In the genomic region with DNA sequence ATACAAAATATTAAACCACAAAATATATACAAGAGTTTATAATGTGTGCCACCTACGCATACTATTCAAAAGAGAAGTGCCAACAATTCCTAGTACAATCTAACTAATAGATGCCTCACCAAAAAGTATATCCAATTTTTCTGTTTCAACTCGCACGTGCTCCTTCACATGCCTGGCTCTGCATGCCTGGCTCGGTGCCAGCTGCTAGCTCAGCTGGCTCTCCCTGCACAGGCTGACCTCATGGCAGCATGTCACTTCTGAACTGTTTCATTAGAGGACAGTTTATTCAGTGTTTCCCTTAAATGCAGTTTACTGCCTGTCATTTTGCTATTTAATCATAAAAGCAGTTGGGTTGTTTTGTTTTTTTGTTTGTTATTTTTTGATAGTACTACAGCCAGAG, we compare ENCODE assay signal across 8 mouse cellular contexts. TPM values are rescaled to one million over a fixed set of nuclear protein-coding genes. Genes with fewer than 3 reads are reported as not detected.
DNase-seq lines count a peak whose midpoint lies in the region; ATAC-seq and TF ChIP-seq lines count a peak whose summit lies in the region.

No protein-coding gene starts in this region.

- H3K4me2 ChIP-seq in limb, embryonic 11.5 days (ENCODE audit: low read depth, severe bottlenecking): no peak overlapping the region
- H3K4me2 ChIP-seq in hindbrain, embryonic 16.5 days (ENCODE audit: low read length): no peak overlapping the region
- H3K4me2 ChIP-seq in liver, postnatal 0 days (ENCODE audit: low read depth, low read length): no peak overlapping the region

- no peaks in the 10 kb centered on the region for H3K4me1 ChIP-seq in limb, embryonic 11.5 days (ENCODE audit: control insufficient read depth, insufficient read depth, low read length)
- H3K4me1 ChIP-seq in limb, embryonic 10.5 days: no peaks in the 10 kb centered on the region
- peaks cover 2% of the 10 kb centered on the region for H3K4me1 ChIP-seq in hindbrain, embryonic 16.5 days (ENCODE audit: control insufficient read depth, insufficient read depth, low read depth, low read length)
- no peaks in the 10 kb centered on the region for H3K4me1 ChIP-seq in liver, postnatal 0 days (ENCODE audit: insufficient read depth)
- H3K4me1 ChIP-seq in midbrain, embryonic 10.5 days: no peaks in the 10 kb centered on the region

- no peaks in the 10 kb centered on the region for H3K9me3 ChIP-seq in limb, embryonic 11.5 days (ENCODE audit: control insufficient read depth, low read length)
- no peaks in the 10 kb centered on the region for H3K9me3 ChIP-seq in limb, embryonic 10.5 days (replicated peaks)
- no peaks in the 10 kb centered on the region for H3K9me3 ChIP-seq in hindbrain, embryonic 16.5 days (ENCODE audit: control insufficient read depth, low read length)
- no peaks in the 10 kb centered on the region for H3K9me3 ChIP-seq in liver, postnatal 0 days (ENCODE audit: low read length)
- no peaks in the 10 kb centered on the region for H3K9me3 ChIP-seq in midbrain, embryonic 10.5 days (replicated peaks)

- ATAC-seq in limb, embryonic 11.5 days (ENCODE audit: insufficient number of reproducible peaks, low FRiP score, low TSS enrichment, low read depth): no peak
- peak; percentile 76 for ATAC-seq in hindbrain, embryonic 16.5 days
- peak; percentile 73 for ATAC-seq in liver, postnatal 0 days

- H3K9ac ChIP-seq in limb, embryonic 11.5 days (ENCODE audit: low read length): no peak overlapping the region
- H3K9ac ChIP-seq in hindbrain, embryonic 16.5 days (ENCODE audit: low read depth, low read length): no peak overlapping the region
- H3K9ac ChIP-seq in liver, postnatal 0 days (replicated peaks): no peak overlapping the region

- TF ChIP-seq EP300 in liver, postnatal 0 days (IDR thresholded peaks at IDR 0.05; ENCODE audit: low read depth): no peak

- no peak overlapping the region for H3K27ac ChIP-seq in limb, embryonic 11.5 days (replicated peaks; ENCODE audit: low read depth, low read length)
- H3K27ac ChIP-seq in limb, embryonic 10.5 days: no peak overlapping the region
- H3K27ac ChIP-seq in hindbrain, embryonic 16.5 days (ENCODE audit: low read depth, low read length): no peak overlapping the region
- H3K27ac ChIP-seq in liver, postnatal 0 days (ENCODE audit: low read depth): no peak overlapping the region
- no peak overlapping the region for H3K27ac ChIP-seq in midbrain, embryonic 10.5 days (replicated peaks)

- H3K27me3 ChIP-seq in limb, embryonic 11.5 days (ENCODE audit: control insufficient read depth, insufficient read depth, low read length): no peaks in the 10 kb centered on the region
- no peaks in the 10 kb centered on the region for H3K27me3 ChIP-seq in limb, embryonic 10.5 days (ENCODE audit: low read depth, poor library complexity, severe bottlenecking)
- no peaks in the 10 kb centered on the region for H3K27me3 ChIP-seq in hindbrain, embryonic 16.5 days (replicated peaks; ENCODE audit: control insufficient read depth, insufficient read depth, low read length)
- no peaks in the 10 kb centered on the region for H3K27me3 ChIP-seq in liver, postnatal 0 days (ENCODE audit: insufficient read depth, low read length)
- no peaks in the 10 kb centered on the region for H3K27me3 ChIP-seq in midbrain, embryonic 10.5 days (ENCODE audit: low read depth, poor library complexity, severe bottlenecking)

- H3K36me3 ChIP-seq in limb, embryonic 11.5 days (ENCODE audit: control insufficient read depth, insufficient read depth, low read length): no peaks in the 10 kb centered on the region
- peaks cover 7% of the 10 kb centered on the region for H3K36me3 ChIP-seq in limb, embryonic 10.5 days
- H3K36me3 ChIP-seq in hindbrain, embryonic 16.5 days (ENCODE audit: control insufficient read depth, insufficient read depth, low read length): no peaks in the 10 kb centered on the region
- H3K36me3 ChIP-seq in liver, postnatal 0 days (replicated peaks; ENCODE audit: insufficient read depth, low read length): peaks cover 21% of the 10 kb centered on the region
- H3K36me3 ChIP-seq in midbrain, embryonic 10.5 days: peaks cover 5% of the 10 kb centered on the region

- DNase-seq in limb, embryonic 11.5 days (ENCODE audit: low spot score): peak; percentile 40
- DNase-seq in limb, embryonic 10.5 days (ENCODE audit: low spot score): no peak
- DNase-seq in cerebellum, adult 8-10 months: peak; percentile 48
- DNase-seq in gastrocnemius, postnatal 10 days: peak; percentile 73
- peak; percentile 75 for DNase-seq in liver, postnatal 0 days
- peak; percentile 14 for DNase-seq in right cerebral cortex, postnatal 25 days
- no peak for DNase-seq in midbrain, embryonic 10.5 days (ENCODE audit: low spot score)

- WGBS in limb, embryonic 11.5 days: 77% methylated on average over 4 of the region's 4 CpGs
- WGBS in limb, embryonic 10.5 days: 88% methylated on average over 4 of the region's 4 CpGs
- 35% methylated on average over 4 of the region's 4 CpGs for whole genome bisulfite sequencing in hindbrain, embryonic 16.5 days
- 47% methylated on average over 4 of the region's 4 CpGs for WGBS in liver, postnatal 0 days (ENCODE audit: insufficient replicate concordance)
- WGBS in midbrain, embryonic 10.5 days: 91% methylated on average over 4 of the region's 4 CpGs

- no peak for TF ChIP-seq CTCF in liver, postnatal 0 days (IDR thresholded peaks at IDR 0.05; ENCODE audit: low read depth)

- H3K4me3 ChIP-seq in limb, embryonic 11.5 days (ENCODE audit: low read depth, low read length): no peak overlapping the region
- no peak overlapping the region for H3K4me3 ChIP-seq in limb, embryonic 10.5 days
- no peak overlapping the region for H3K4me3 ChIP-seq in hindbrain, embryonic 16.5 days (ENCODE audit: low read length)
- H3K4me3 ChIP-seq in liver, postnatal 0 days (ENCODE audit: low read depth, low read length): no peak overlapping the region
- H3K4me3 ChIP-seq in midbrain, embryonic 10.5 days: no peak overlapping the region

RNA-seq across cellular contexts. Expression of a gene that starts 46.9 kb away (rescaled TPM):
- 29.3 and 34.8 TPM in 2 replicates for polyA plus RNA-seq in limb, embryonic 11.5 days (2014; fragmentation: Nextera tagmentation; extraction: Ambion mirVana)
- polyA plus RNA-seq in limb, embryonic 10.5 days (2016; fragmentation: Nextera tagmentation; extraction: Ambion mirVana): 26.1 and 34.1 TPM in 2 replicates
- total RNA-seq in gastrocnemius, postnatal 10 days (2021): 10 to 100 TPM; 26.0 to 34.6 TPM
- polyA plus RNA-seq in hindbrain, embryonic 16.5 days (2015; fragmentation: Nextera tagmentation; extraction: Ambion mirVana): 21.2 and 24.7 TPM in 2 replicates
- polyA plus RNA-seq in liver, postnatal 0 days (2015; fragmentation: Nextera tagmentation; extraction: Ambion mirVana): 16.6 and 16.7 TPM in 2 replicates
- 26.5 and 26.9 TPM in 2 replicates for polyA plus RNA-seq in midbrain, embryonic 10.5 days (2016; fragmentation: Nextera tagmentation; extraction: Ambion mirVana)

Comparison
In these comparisons a context has a peak if more than half of its experiments do, and no peak if none do; other contexts are left out.
1. DNase-seq: peak in limb, embryonic 11.5 days (single experiment), cerebellum, adult 8-10 months (single experiment), gastrocnemius, postnatal 10 days (single experiment), liver, postnatal 0 days (single experiment) and right cerebral cortex, postnatal 25 days (single experiment); none in limb, embryonic 10.5 days (single experiment) and midbrain, embryonic 10.5 days (single experiment).